Mouse (Mus musculus) CH12.LX (cell line): ENCODE data around the gene Arpc1b. TPM values are rescaled to one million over a fixed set of nuclear protein-coding genes. Genes with fewer than 3 reads are reported as not detected.
"Not testable (repeated sequence)": the region's sequence is repeated elsewhere in the genome, so short reads cannot be mapped to it uniquely, and the experiment has no call there.

Experiments
- DNase-seq: peaks from one replicate; pipeline ENCODE4 v3.0.0-alpha.2; 2013; ENCODE audit errors: extremely low read depth
- H3K27ac ChIP-seq: 2 replicates; pipeline ENCODE4 v1.5.1; 2012; ENCODE audit warnings: low read depth, mild to moderate bottlenecking, control low read depth, moderate library complexity; ENCODE audit not compliant: insufficient read depth
- H3K27me3 ChIP-seq: replicated peaks from 2 replicates; pipeline ENCODE3; 2012; ENCODE audit warnings: inconsistent platforms
- H3K36me3 ChIP-seq, 2 experiments: replicated peaks in 1 of 2; 2 replicates each; pipeline versions ENCODE3 to v1.6.1; 2012; ENCODE audit warnings: inconsistent platforms in 1 of 2, low read length in 1 of 2, mild to moderate bottlenecking in 1 of 2, mixed read lengths in 1 of 2, moderate library complexity in 1 of 2; ENCODE audit not compliant: control insufficient read depth in 1 of 2, insufficient read depth in 1 of 2
- H3K4me1 ChIP-seq, 2 experiments: 2 replicates each; pipeline ENCODE4 v1.6.1; 2012; ENCODE audit warnings: inconsistent platforms in 1 of 2, moderate library complexity in 1 of 2; ENCODE audit not compliant: insufficient read depth in 2 of 2, control insufficient read depth in 1 of 2
- H3K4me2 ChIP-seq: 2 replicates; pipeline ENCODE4 v1.6.1; 2012; ENCODE audit warnings: low read depth, mild to moderate bottlenecking, control low read depth; ENCODE audit not compliant: poor library complexity, insufficient read depth, severe bottlenecking
- H3K4me3 ChIP-seq, 3 experiments: fragments of 150-350 bp in 1 of 3; sonication (generic) in 1 of 3; replicated peaks in 1 of 3; 2 replicates each; pipeline versions ENCODE3 to v1.5.1; 2011 to 2012; ENCODE audit warnings: low read depth in 2 of 3, low read length in 2 of 3, mild to moderate bottlenecking in 2 of 3, moderate library complexity in 2 of 3, control low read depth in 1 of 3, improper control_type of control experiment in 1 of 3, inconsistent platforms in 1 of 3, mixed read lengths in 1 of 3; ENCODE audit not compliant: poor library complexity in 1 of 3
- H3K79me2 ChIP-seq: replicated peaks from 2 replicates; pipeline ENCODE4 v1.6.1; 2012; ENCODE audit warnings: mild to moderate bottlenecking, moderate library complexity; ENCODE audit not compliant: control insufficient read depth, poor library complexity, insufficient read depth, severe bottlenecking; ENCODE audit errors: extremely low read depth
- H3K9ac ChIP-seq: 2 replicates; pipeline ENCODE4 v1.6.1; 2012; ENCODE audit warnings: low read depth, mild to moderate bottlenecking, control low read depth, moderate library complexity; ENCODE audit not compliant: insufficient read depth
- H3K9me3 ChIP-seq: replicated peaks from 2 replicates; pipeline ENCODE3; 2012; ENCODE audit warnings: low read length, inconsistent platforms, mixed read lengths
- BHLHE40 ChIP-seq: IDR thresholded peaks from 2 replicates; pipeline ENCODE4 v1.6.1; 2011; ENCODE audit warnings: mild to moderate bottlenecking, low read depth, low read length, improper control_type of control experiment
- E2F4 ChIP-seq: IDR thresholded peaks from 2 replicates; pipeline ENCODE4 v1.6.1; 2011; ENCODE audit warnings: low read depth, low read length, improper control_type of control experiment; ENCODE audit not compliant: insufficient replicate concordance
- IRF4 ChIP-seq: IDR thresholded peaks from 2 replicates; pipeline ENCODE4 v1.6.1; 2014; ENCODE audit warnings: low read depth, mild to moderate bottlenecking, inconsistent platforms, low read length, improper control_type of control experiment
- JUN ChIP-seq: IDR thresholded peaks from 2 replicates; pipeline ENCODE4 v1.6.1; 2011; ENCODE audit warnings: low read depth, mild to moderate bottlenecking, low read length, improper control_type of control experiment, moderate library complexity; ENCODE audit not compliant: insufficient read depth
- MAFK ChIP-seq: IDR thresholded peaks from 2 replicates; pipeline ENCODE4 v1.6.1; 2011; ENCODE audit warnings: low read length, improper control_type of control experiment; ENCODE audit not compliant: insufficient replicate concordance
- MAX ChIP-seq: IDR thresholded peaks from 2 replicates; pipeline ENCODE4 v1.6.1; 2011; ENCODE audit warnings: low read length, improper control_type of control experiment
- MEF2A ChIP-seq: IDR thresholded peaks from 2 replicates; pipeline ENCODE4 v1.6.1; 2014; ENCODE audit warnings: low read depth, mild to moderate bottlenecking, inconsistent platforms, low read length, improper control_type of control experiment, borderline replicate concordance
- NELFE ChIP-seq: IDR thresholded peaks from 2 replicates; pipeline ENCODE4 v1.6.1; 2011; ENCODE audit warnings: low read depth, low read length, improper control_type of control experiment
- POLR2A ChIP-seq: IDR thresholded peaks from 2 replicates; pipeline ENCODE4 v1.6.1; 2011; ENCODE audit warnings: low read depth, mild to moderate bottlenecking, improper control_type of control experiment, low read length
- POLR2AphosphoS2 ChIP-seq: IDR thresholded peaks from 2 replicates; pipeline ENCODE4 v1.6.1; 2011; ENCODE audit warnings: low read depth, low read length, improper control_type of control experiment
- RAD21 ChIP-seq: IDR thresholded peaks from 2 replicates; pipeline ENCODE4 v1.6.1; 2011; ENCODE audit warnings: low read depth, mild to moderate bottlenecking, low read length, improper control_type of control experiment, moderate library complexity
- SIN3A ChIP-seq: IDR thresholded peaks from 2 replicates; pipeline ENCODE4 v1.6.1; 2012; ENCODE audit warnings: low read length, improper control_type of control experiment, inconsistent platforms
- SMC3 ChIP-seq: IDR thresholded peaks from 2 replicates; pipeline ENCODE4 v1.6.1; 2011; ENCODE audit warnings: low read depth, low read length, improper control_type of control experiment
- TBP ChIP-seq: conservative IDR thresholded peaks from 2 replicates; pipeline ENCODE4 v1.6.1; 2011; ENCODE audit warnings: low read depth, low read length, improper control_type of control experiment
- TCF12 ChIP-seq: IDR thresholded peaks from 2 replicates; pipeline ENCODE4 v1.6.1; 2014; ENCODE audit warnings: low read depth, mild to moderate bottlenecking, inconsistent platforms, low read length, improper control_type of control experiment
- USF2 ChIP-seq: conservative IDR thresholded peaks from 2 replicates; pipeline ENCODE4 v1.6.1; 2011; ENCODE audit warnings: low read depth, low read length, improper control_type of control experiment
- ZMIZ1 ChIP-seq: IDR thresholded peaks from 2 replicates; pipeline ENCODE4 v1.6.1; 2012; ENCODE audit warnings: low read depth, mild to moderate bottlenecking, inconsistent platforms, low read length, improper control_type of control experiment
- ZNF384 ChIP-seq: IDR thresholded peaks from 2 replicates; pipeline ENCODE4 v1.6.1; 2012; ENCODE audit warnings: low read depth, low read length, improper control_type of control experiment, inconsistent platforms
- dilution Hi-C: fragments of 300-500 bp; cut with MboI; formaldehyde crosslinking; loops from 2 replicates; pipeline ENCODE4 v1.14.3; 2020; ENCODE audit warnings: low sequenced_read_pairs; ENCODE audit not compliant: extremely low pct_unique_long_range_greater_than_20kb, extremely low pct_ligation_motif_present
- in situ Hi-C: fragments of 300-500 bp; cut with MboI; formaldehyde crosslinking; loops from 3 replicates; pipeline ENCODE4 v1.14.3; 2019; ENCODE audit warnings: low sequenced_read_pairs, low pct_ligation_motif_present, low pct_unique_long_range_greater_than_20kb, mixed read lengths
- polyA plus RNA-seq: library from polyadenylated mRNA; unstranded; fragments of >175 nt; gene quantifications from 2 replicates; pipeline ENCODE4 v1.2.1, GENCODE M21; 2012; ENCODE audit warnings: low read depth; ENCODE audit not compliant: insufficient read length
- total RNA-seq, 2 experiments: library from RNA; depleted of rRNA; stranded (reverse); fragments of 300-350 nt in 1 of 2; fragments of >200 nt in 1 of 2; gene quantifications; 2 replicates each; pipeline ENCODE4 v1.2.3; 2012 to 2014

Arpc1b gene
- total and polyA plus RNA-seq, 3 experiments = 330 to 516 (median 441) TPM

DNA sequence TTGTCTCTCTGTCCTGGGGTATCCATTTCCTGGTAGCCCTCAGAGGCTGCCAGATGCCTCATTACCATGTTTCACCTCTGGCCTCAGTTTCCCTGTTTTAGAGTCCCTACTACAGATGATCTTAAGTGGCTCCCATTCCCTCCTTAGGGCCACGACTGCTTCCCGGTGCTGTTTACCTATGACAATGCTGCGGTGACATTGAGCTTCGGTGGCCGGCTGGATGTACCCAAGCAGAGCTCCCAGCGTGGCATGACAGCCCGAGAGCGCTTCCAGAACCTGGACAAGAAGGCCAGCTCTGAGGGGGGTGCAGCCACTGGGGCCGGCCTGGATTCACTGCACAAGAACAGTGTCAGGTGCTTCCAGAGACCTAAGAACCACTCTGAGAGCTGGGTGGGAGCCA is 12.6 kb downstream of the Arpc1b start:
- peaks cover 91 to 96% of the 10 kb centered on the region in 2 experiments for H3K36me3 ChIP-seq
- H3K4me2 ChIP-seq = no peak overlapping the region
- H3K9ac ChIP-seq = no peak overlapping the region
- in situ Hi-C loops = no loop called here
- DNase-seq = no peak
- H3K27ac ChIP-seq = no peak overlapping the region
- H3K79me2 ChIP-seq = peaks cover under 1% of the 10 kb centered on the region; the same call in 1 of the 2 replicates
- no peaks in the 10 kb centered on the region for H3K9me3 ChIP-seq
- TF ChIP-seq TCF12 (no peak), IRF4 (no peak), NELFE (no peak), MAX (no peak), ZNF384 (no peak), SIN3A (no peak), ZMIZ1 (no peak; the same call in 1 of the 2 replicates), JUN (no peak), USF2 (no peak), E2F4 (no peak), MEF2A (no peak), BHLHE40 (no peak), RAD21 (no peak), TBP (no peak), MAFK (no peak)
- no peaks in the 10 kb centered on the region for H3K27me3 ChIP-seq
- dilution Hi-C loops = no loop called here
- H3K4me3 ChIP-seq = no peak overlapping the region
- no peaks in the 10 kb centered on the region for H3K4me1 ChIP-seq

DNA sequence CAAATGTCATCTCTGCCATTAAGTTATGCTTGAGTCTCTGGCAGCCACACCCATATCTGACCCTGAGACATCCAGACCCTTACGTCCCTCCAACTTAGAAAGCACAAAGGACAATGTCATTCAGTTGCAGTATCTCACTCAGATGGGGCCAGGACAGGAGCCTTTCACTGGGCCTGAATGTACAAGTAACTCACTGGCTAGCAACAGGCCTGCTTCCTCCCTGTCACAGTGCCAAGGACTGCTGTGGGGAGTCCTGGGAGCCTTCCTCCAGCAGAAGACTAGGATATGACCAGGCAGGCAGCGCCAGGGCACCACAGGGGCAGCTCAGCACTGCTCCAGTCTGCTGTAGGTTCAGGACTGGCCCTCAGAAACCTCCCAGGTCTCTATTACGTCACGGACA is 15.1 kb downstream of the Arpc1b start:
- dilution Hi-C loops = no loop called here
- Histone ChIP-seq H3K9ac (no peak overlapping the region), H3K4me2 (no peak overlapping the region), H3K36me3 (peaks cover 92 to 95% of the 10 kb centered on the region in 2 experiments), H3K79me2 (no peaks in the 10 kb centered on the region), H3K4me1 (no peaks in the 10 kb centered on the region), H3K4me3 (no peak overlapping the region), H3K27ac (no peak overlapping the region), H3K27me3 (no peaks in the 10 kb centered on the region), H3K9me3 (no peaks in the 10 kb centered on the region)
- TF ChIP-seq SMC3 = no peak
- peak; percentile 30; the same call in 1 of the 2 replicates for TF ChIP-seq POLR2A
- TF ChIP-seq NELFE = no peak
- peak; percentile 13; the same call in 1 of the 2 replicates for TF ChIP-seq POLR2AphosphoS2
- no peak for TF ChIP-seq BHLHE40
- in situ Hi-C loops = no loop called here
- DNase-seq = no peak

DNA sequence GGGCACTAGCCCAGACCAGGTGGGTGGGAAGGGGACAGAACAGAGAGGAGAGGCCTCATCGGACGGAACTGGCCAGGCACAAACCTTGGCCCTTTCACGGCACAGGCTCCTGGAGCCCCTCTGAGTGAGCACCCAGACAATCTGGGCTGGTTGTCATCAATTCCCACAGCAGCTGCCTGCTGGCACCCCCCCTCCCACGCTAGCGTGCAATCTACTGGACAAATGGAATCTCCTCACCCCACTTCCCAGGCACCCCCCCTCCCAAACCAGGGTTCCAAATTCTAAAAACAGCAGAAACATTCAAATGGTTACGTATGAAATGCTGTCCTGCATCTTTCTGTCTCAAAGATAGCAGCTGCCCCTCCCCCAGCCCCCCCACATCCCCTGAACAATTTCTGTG is 15.8 kb downstream of the Arpc1b start:
- H3K79me2 ChIP-seq, H3K4me3 ChIP-seq, H3K4me1 ChIP-seq, H3K9me3 ChIP-seq, DNase-seq, H3K4me2 ChIP-seq, dilution Hi-C loops, H3K27me3 ChIP-seq, H3K27ac ChIP-seq, H3K9ac ChIP-seq, in situ Hi-C loops: not testable (repeated sequence)
- peaks cover 92 to 95% of the 10 kb centered on the region in 2 experiments for H3K36me3 ChIP-seq
